Mouse (Mus musculus) heart, postnatal 0 days (tissue): Measurements from ENCODE around the gene Nsun5.

Source experiments
- CTCF ChIP-seq: IDR thresholded peaks from 2 replicates; pipeline ENCODE4 v1.5.1; 2016; ENCODE audit warnings: antibody characterized with exemption, control low read depth, low read depth
- EP300 ChIP-seq: IDR thresholded peaks from 2 replicates; pipeline ENCODE4 v1.6.1; 2016; ENCODE audit warnings: antibody characterized with exemption, low read depth

- TF ChIP-seq CTCF (no peak), EP300 (no peak)
These were observed 38.6 kb upstream of the Nsun5 start for GRCm38 (mm10) chr5:135331161-135331560.
